Mouse (Mus musculus) CH12.LX (cell line): ENCODE results near the gene Chst15. TPM values are rescaled to one million over a fixed set of nuclear protein-coding genes. Genes with fewer than 3 reads are reported as not detected.

ENCODE experiments used
- DNase-seq: peaks from one replicate; pipeline ENCODE4 v3.0.0-alpha.2; 2013; ENCODE audit errors: extremely low read depth
- H3K27ac ChIP-seq: 2 replicates; pipeline ENCODE4 v1.5.1; 2012; ENCODE audit warnings: low read depth, mild to moderate bottlenecking, control low read depth, moderate library complexity; ENCODE audit not compliant: insufficient read depth
- H3K27me3 ChIP-seq: replicated peaks from 2 replicates; pipeline ENCODE3; 2012; ENCODE audit warnings: inconsistent platforms
- H3K36me3 ChIP-seq, 2 experiments: replicated peaks in 1 of 2; 2 replicates each; pipeline versions ENCODE3 to v1.6.1; 2012; ENCODE audit warnings: inconsistent platforms in 1 of 2, low read length in 1 of 2, mild to moderate bottlenecking in 1 of 2, mixed read lengths in 1 of 2, moderate library complexity in 1 of 2; ENCODE audit not compliant: control insufficient read depth in 1 of 2, insufficient read depth in 1 of 2
- H3K4me1 ChIP-seq, 2 experiments: 2 replicates each; pipeline ENCODE4 v1.6.1; 2012; ENCODE audit warnings: inconsistent platforms in 1 of 2, moderate library complexity in 1 of 2; ENCODE audit not compliant: insufficient read depth in 2 of 2, control insufficient read depth in 1 of 2
- H3K4me2 ChIP-seq: 2 replicates; pipeline ENCODE4 v1.6.1; 2012; ENCODE audit warnings: low read depth, mild to moderate bottlenecking, control low read depth; ENCODE audit not compliant: poor library complexity, insufficient read depth, severe bottlenecking
- H3K4me3 ChIP-seq, 3 experiments: fragments of 150-350 bp in 1 of 3; sonication (generic) in 1 of 3; replicated peaks in 1 of 3; 2 replicates each; pipeline versions ENCODE3 to v1.5.1; 2011 to 2012; ENCODE audit warnings: low read depth in 2 of 3, low read length in 2 of 3, mild to moderate bottlenecking in 2 of 3, moderate library complexity in 2 of 3, control low read depth in 1 of 3, improper control_type of control experiment in 1 of 3, inconsistent platforms in 1 of 3, mixed read lengths in 1 of 3; ENCODE audit not compliant: poor library complexity in 1 of 3
- H3K79me2 ChIP-seq: replicated peaks from 2 replicates; pipeline ENCODE4 v1.6.1; 2012; ENCODE audit warnings: mild to moderate bottlenecking, moderate library complexity; ENCODE audit not compliant: control insufficient read depth, poor library complexity, insufficient read depth, severe bottlenecking; ENCODE audit errors: extremely low read depth
- H3K9ac ChIP-seq: 2 replicates; pipeline ENCODE4 v1.6.1; 2012; ENCODE audit warnings: low read depth, mild to moderate bottlenecking, control low read depth, moderate library complexity; ENCODE audit not compliant: insufficient read depth
- H3K9me3 ChIP-seq: replicated peaks from 2 replicates; pipeline ENCODE3; 2012; ENCODE audit warnings: low read length, inconsistent platforms, mixed read lengths
- CHD1 ChIP-seq: IDR thresholded peaks from 2 replicates; pipeline ENCODE4 v1.6.1; 2012; ENCODE audit warnings: low read depth, low read length, improper control_type of control experiment, inconsistent platforms
- CHD2 ChIP-seq: IDR thresholded peaks from 2 replicates; pipeline ENCODE4 v1.6.1; 2011; ENCODE audit warnings: low read length, improper control_type of control experiment
- CTCF ChIP-seq, 2 experiments: IDR thresholded peaks in 1 of 2; conservative IDR thresholded peaks in 1 of 2; 2 replicates each; pipeline ENCODE4 v1.5.1; 2011 to 2012; ENCODE audit warnings: low read depth in 2 of 2, low read length in 2 of 2, improper control_type of control experiment in 1 of 2, inconsistent platforms in 1 of 2, mild to moderate bottlenecking in 1 of 2, moderate library complexity in 1 of 2
- E2F4 ChIP-seq: IDR thresholded peaks from 2 replicates; pipeline ENCODE4 v1.6.1; 2011; ENCODE audit warnings: low read depth, low read length, improper control_type of control experiment; ENCODE audit not compliant: insufficient replicate concordance
- ETS1 ChIP-seq: conservative IDR thresholded peaks from 2 replicates; pipeline ENCODE4 v1.6.1; 2012; ENCODE audit warnings: low read depth, mild to moderate bottlenecking, inconsistent platforms, low read length, improper control_type of control experiment, moderate library complexity
- IRF4 ChIP-seq: IDR thresholded peaks from 2 replicates; pipeline ENCODE4 v1.6.1; 2014; ENCODE audit warnings: low read depth, mild to moderate bottlenecking, inconsistent platforms, low read length, improper control_type of control experiment
- JUN ChIP-seq: IDR thresholded peaks from 2 replicates; pipeline ENCODE4 v1.6.1; 2011; ENCODE audit warnings: low read depth, mild to moderate bottlenecking, low read length, improper control_type of control experiment, moderate library complexity; ENCODE audit not compliant: insufficient read depth
- JUND ChIP-seq: conservative IDR thresholded peaks from 2 replicates; pipeline ENCODE4 v1.6.1; 2011; ENCODE audit warnings: low read depth, low read length, improper control_type of control experiment
- KAT2A ChIP-seq: IDR thresholded peaks from 2 replicates; pipeline ENCODE4 v1.6.1; 2012; ENCODE audit warnings: low read length, improper control_type of control experiment, inconsistent platforms; ENCODE audit not compliant: insufficient replicate concordance
- MAFK ChIP-seq: IDR thresholded peaks from 2 replicates; pipeline ENCODE4 v1.6.1; 2011; ENCODE audit warnings: low read length, improper control_type of control experiment; ENCODE audit not compliant: insufficient replicate concordance
- MAX ChIP-seq: IDR thresholded peaks from 2 replicates; pipeline ENCODE4 v1.6.1; 2011; ENCODE audit warnings: low read length, improper control_type of control experiment
- MAZ ChIP-seq: IDR thresholded peaks from 2 replicates; pipeline ENCODE4 v1.6.1; 2012; ENCODE audit warnings: low read depth, mild to moderate bottlenecking, inconsistent platforms, low read length, improper control_type of control experiment, moderate library complexity
- MEF2A ChIP-seq: IDR thresholded peaks from 2 replicates; pipeline ENCODE4 v1.6.1; 2014; ENCODE audit warnings: low read depth, mild to moderate bottlenecking, inconsistent platforms, low read length, improper control_type of control experiment, borderline replicate concordance
- MXI1 ChIP-seq: IDR thresholded peaks from 2 replicates; pipeline ENCODE4 v1.6.1; 2011; ENCODE audit warnings: mild to moderate bottlenecking, low read depth, low read length, improper control_type of control experiment
- NELFE ChIP-seq: IDR thresholded peaks from 2 replicates; pipeline ENCODE4 v1.6.1; 2011; ENCODE audit warnings: low read depth, low read length, improper control_type of control experiment
- PAX5 ChIP-seq: IDR thresholded peaks from 2 replicates; pipeline ENCODE4 v1.6.1; 2012; ENCODE audit warnings: low read length, inconsistent platforms, mixed read lengths
- POLR2AphosphoS2 ChIP-seq: IDR thresholded peaks from 2 replicates; pipeline ENCODE4 v1.6.1; 2011; ENCODE audit warnings: low read depth, low read length, improper control_type of control experiment
- RAD21 ChIP-seq: IDR thresholded peaks from 2 replicates; pipeline ENCODE4 v1.6.1; 2011; ENCODE audit warnings: low read depth, mild to moderate bottlenecking, low read length, improper control_type of control experiment, moderate library complexity
- RCOR1 ChIP-seq: conservative IDR thresholded peaks from 2 replicates; pipeline ENCODE4 v1.6.1; 2012; ENCODE audit warnings: low read depth, mild to moderate bottlenecking, inconsistent platforms, low read length, improper control_type of control experiment
- TCF12 ChIP-seq: IDR thresholded peaks from 2 replicates; pipeline ENCODE4 v1.6.1; 2014; ENCODE audit warnings: low read depth, mild to moderate bottlenecking, inconsistent platforms, low read length, improper control_type of control experiment
- ZKSCAN1 ChIP-seq: IDR thresholded peaks from 2 replicates; pipeline ENCODE4 v1.6.1; 2012; ENCODE audit warnings: low read depth, inconsistent platforms, low read length, improper control_type of control experiment, borderline replicate concordance
- ZNF384 ChIP-seq: IDR thresholded peaks from 2 replicates; pipeline ENCODE4 v1.6.1; 2012; ENCODE audit warnings: low read depth, low read length, improper control_type of control experiment, inconsistent platforms
- dilution Hi-C: fragments of 300-500 bp; cut with MboI; formaldehyde crosslinking; loops from 2 replicates; pipeline ENCODE4 v1.14.3; 2020; ENCODE audit warnings: low sequenced_read_pairs; ENCODE audit not compliant: extremely low pct_unique_long_range_greater_than_20kb, extremely low pct_ligation_motif_present
- in situ Hi-C: fragments of 300-500 bp; cut with MboI; formaldehyde crosslinking; loops from 3 replicates; pipeline ENCODE4 v1.14.3; 2019; ENCODE audit warnings: low sequenced_read_pairs, low pct_ligation_motif_present, low pct_unique_long_range_greater_than_20kb, mixed read lengths
- polyA plus RNA-seq: library from polyadenylated mRNA; unstranded; fragments of >175 nt; gene quantifications from 2 replicates; pipeline ENCODE4 v1.2.1, GENCODE M21; 2012; ENCODE audit warnings: low read depth; ENCODE audit not compliant: insufficient read length
- total RNA-seq, 2 experiments: library from RNA; depleted of rRNA; stranded (reverse); fragments of 300-350 nt in 1 of 2; fragments of >200 nt in 1 of 2; gene quantifications; 2 replicates each; pipeline ENCODE4 v1.2.3; 2012 to 2014

Gene Chst15
- total and polyA plus RNA-seq, 3 experiments, result 0.42 to 0.81 (median 0.57) TPM

DNA sequence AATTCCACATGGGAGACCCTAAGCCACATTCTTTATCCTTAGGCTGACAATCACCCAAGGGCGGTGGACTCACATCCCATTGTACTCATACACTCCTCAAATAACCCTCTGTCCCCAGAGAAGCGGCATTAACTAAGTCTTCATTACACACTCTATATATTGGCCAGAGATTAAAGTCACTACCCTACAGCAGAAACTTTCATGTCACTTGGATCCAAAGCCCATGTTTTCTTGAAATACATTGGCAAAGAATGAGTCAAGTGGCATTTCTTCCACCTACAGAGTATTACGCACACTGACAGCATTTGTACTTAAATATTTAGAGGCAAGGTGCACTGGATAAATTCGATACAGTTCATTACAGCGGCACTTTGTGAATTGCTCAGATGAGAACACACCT lies 44.0 kb downstream of the Chst15 start:
- no peak overlapping the region for H3K4me2 ChIP-seq
- DNase-seq, result no peak
- no peak overlapping the region for H3K4me3 ChIP-seq
- no peaks in the 10 kb centered on the region for H3K79me2 ChIP-seq
- no peak overlapping the region for H3K27ac ChIP-seq
- peaks cover 7 to 11% of the 10 kb centered on the region in 2 experiments; a peak in 3 of 4 replicates for H3K4me1 ChIP-seq
- H3K9ac ChIP-seq, result no peak overlapping the region
- H3K36me3 ChIP-seq, result no peaks in the 10 kb centered on the region
- dilution Hi-C loops, result no loop called here
- H3K27me3 ChIP-seq, result peaks cover 52% of the 10 kb centered on the region
- no peaks in the 10 kb centered on the region for H3K9me3 ChIP-seq
- no peak for TF ChIP-seq MXI1
- no peak for TF ChIP-seq ZKSCAN1
- TF ChIP-seq KAT2A, result no peak
- TF ChIP-seq CTCF (conservative IDR thresholded peaks at IDR 0.05 in 1 of 2, IDR thresholded peaks at IDR 0.05 in 1 of 2; ENCODE audit: low read depth in 2 of 2, low read length in 2 of 2), result no peak
- TF ChIP-seq RCOR1, result no peak
- TF ChIP-seq JUND, result no peak
- TF ChIP-seq, all 38 proteins: peak for 0
- in situ Hi-C loops, result no loop called here

DNA sequence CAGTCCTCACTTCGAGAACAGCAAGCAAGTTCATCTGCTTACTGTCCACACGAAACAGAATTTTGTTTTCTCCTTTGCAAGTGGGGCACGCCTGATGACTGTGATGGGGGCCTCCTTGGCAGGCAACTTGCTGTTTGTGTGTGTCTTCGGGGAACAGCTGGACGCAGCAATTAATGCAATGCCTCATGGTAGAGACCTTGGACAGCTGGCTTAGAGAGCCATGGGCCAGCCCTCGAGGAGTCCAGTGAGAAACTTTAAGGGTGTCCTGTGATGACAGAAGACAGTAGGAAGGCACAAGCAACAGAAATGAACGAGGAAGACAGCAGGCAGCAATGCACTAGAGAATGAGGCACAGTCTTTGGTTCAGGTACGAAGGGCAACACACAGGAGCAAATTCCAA lies 46.7 kb downstream of the Chst15 start:
- peaks cover 13 to 19% of the 10 kb centered on the region in 2 experiments for H3K4me1 ChIP-seq
- TF ChIP-seq ZNF384, result no peak
- TF ChIP-seq MAZ, result no peak
- TF ChIP-seq MAFK, result no peak
- no peak for TF ChIP-seq JUND
- TF ChIP-seq TCF12, result no peak
- TF ChIP-seq MAX, result no peak
- TF ChIP-seq ETS1, result no peak
- no peak for TF ChIP-seq CHD1
- TF ChIP-seq E2F4, result no peak
- no peak for TF ChIP-seq NELFE
- no peak for TF ChIP-seq PAX5
- no peak for TF ChIP-seq IRF4
- TF ChIP-seq POLR2AphosphoS2, result no peak
- TF ChIP-seq CHD2, result no peak
- TF ChIP-seq JUN, result no peak
- TF ChIP-seq RAD21, result no peak
- no peak for TF ChIP-seq KAT2A
- TF ChIP-seq CTCF (conservative IDR thresholded peaks at IDR 0.05 in 1 of 2, IDR thresholded peaks at IDR 0.05 in 1 of 2; ENCODE audit: low read depth in 2 of 2, low read length in 2 of 2), result no peak
- no peak for TF ChIP-seq MEF2A
- no peak overlapping the region for H3K4me2 ChIP-seq
- H3K79me2 ChIP-seq, result no peaks in the 10 kb centered on the region
- no peaks in the 10 kb centered on the region for H3K36me3 ChIP-seq
- no peak overlapping the region for H3K9ac ChIP-seq
- in situ Hi-C loops (no loop called here), dilution Hi-C loops (no loop called here)
- no peak overlapping the region for H3K27ac ChIP-seq
- DNase-seq, result no peak
- H3K9me3 ChIP-seq, result no peaks in the 10 kb centered on the region
- peaks cover 43% of the 10 kb centered on the region for H3K27me3 ChIP-seq
- no peak overlapping the region for H3K4me3 ChIP-seq
